Mouse (Mus musculus) olfactory bulb, adult 2 months (tissue): ENCODE measurements around the gene Nt5c1a. TPM values are rescaled to one million over a fixed set of nuclear protein-coding genes. Genes with fewer than 3 reads are reported as not detected.

Experiments
- H3K27ac ChIP-seq: fragments of 200-500 bp; 2 replicates; pipeline ENCODE4 v1.5.1; 2012; ENCODE audit warnings: low read depth, low read length; ENCODE audit not compliant: insufficient read depth
- H3K4me1 ChIP-seq: fragments of 200-500 bp; 2 replicates; pipeline ENCODE4 v1.6.1; 2012; ENCODE audit warnings: low read length; ENCODE audit not compliant: control insufficient read depth, insufficient read depth
- H3K4me3 ChIP-seq: fragments of 200-500 bp; 2 replicates; pipeline ENCODE4 v1.5.1; 2012; ENCODE audit warnings: mild to moderate bottlenecking, low read depth, low read length, moderate library complexity; ENCODE audit not compliant: insufficient read depth
- CTCF ChIP-seq: fragments of 200-500 bp; IDR thresholded peaks from 2 replicates; pipeline ENCODE4 v1.5.1; 2012; ENCODE audit warnings: low read depth, mild to moderate bottlenecking, low read length, moderate library complexity; ENCODE audit not compliant: insufficient read depth
- POLR2A ChIP-seq: fragments of 200-500 bp; IDR thresholded peaks from 2 replicates; pipeline ENCODE4 v1.6.1; 2012; ENCODE audit warnings: mild to moderate bottlenecking, low read depth, low read length, moderate library complexity; ENCODE audit not compliant: insufficient read depth
- WGBS: fragments of 180-500 bp; shearing (Covaris S2); methylation state at CpG from one replicate; pipeline ENCODE4 v1.1.7; 2018; 5-methylcytosine and 5-hydroxymethylcytosine counted together
- polyA plus RNA-seq: library from polyadenylated mRNA; stranded (reverse); fragments of >200 nt; gene quantifications from 2 replicates; pipeline ENCODE4 v1.2.4, GENCODE M21; 2012; ENCODE audit warnings: low replicate concordance; ENCODE audit not compliant: missing spikeins, insufficient read depth, insufficient read length

The Nt5c1a gene
- polyA plus RNA-seq, 1 experiment: not detected

DNA sequence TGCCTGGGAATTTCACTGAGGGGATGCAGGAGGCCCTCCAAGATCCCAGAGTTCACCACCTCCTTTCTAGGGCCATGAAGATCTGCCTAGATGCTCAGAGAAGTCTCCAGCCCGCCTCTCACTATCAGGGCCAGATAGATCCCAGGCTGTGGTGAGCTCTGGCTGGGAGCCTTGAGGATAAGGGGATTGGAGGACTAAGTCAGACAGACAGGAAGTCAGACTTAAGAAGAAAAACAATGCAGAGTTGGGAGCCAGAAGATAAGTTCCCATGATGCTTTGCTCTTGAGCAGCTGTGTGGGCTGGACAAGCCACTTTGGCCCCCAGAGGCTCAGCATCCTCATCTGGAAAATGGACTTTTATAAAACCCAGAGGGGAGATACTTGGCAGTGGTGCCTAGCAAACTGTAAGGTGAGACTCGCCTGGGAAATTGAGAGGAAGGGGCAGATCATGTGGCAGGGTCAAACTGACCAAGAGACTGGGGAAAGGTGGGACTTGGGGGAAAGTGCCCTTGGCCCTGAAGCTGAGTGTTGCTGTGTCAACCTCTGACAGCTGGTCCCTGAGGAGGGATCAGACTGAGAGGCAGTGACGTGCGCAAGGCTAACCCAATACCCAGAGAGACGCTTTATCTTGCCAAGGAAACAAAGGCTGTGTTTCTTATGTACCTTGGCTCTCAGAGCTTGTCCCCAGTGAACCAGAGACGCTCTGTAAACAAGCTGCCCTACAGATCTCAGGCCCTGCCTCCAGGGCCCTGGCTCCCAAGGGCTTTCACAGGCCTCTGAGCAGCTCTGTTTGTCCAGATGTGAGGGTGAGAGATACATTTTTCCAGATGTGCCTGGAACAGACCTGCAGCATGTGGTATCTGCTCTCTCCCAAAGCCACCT is 36.3 kb downstream of the Nt5c1a start:
- Histone ChIP-seq H3K4me1 (peaks cover 12% of the 10 kb centered on the region), H3K4me3 (no peak overlapping the region), H3K27ac (no peak overlapping the region)
- TF ChIP-seq CTCF: no peak
- no peak for TF ChIP-seq POLR2A
- 86% methylated on average over 6 of the region's 6 CpGs for WGBS

DNA sequence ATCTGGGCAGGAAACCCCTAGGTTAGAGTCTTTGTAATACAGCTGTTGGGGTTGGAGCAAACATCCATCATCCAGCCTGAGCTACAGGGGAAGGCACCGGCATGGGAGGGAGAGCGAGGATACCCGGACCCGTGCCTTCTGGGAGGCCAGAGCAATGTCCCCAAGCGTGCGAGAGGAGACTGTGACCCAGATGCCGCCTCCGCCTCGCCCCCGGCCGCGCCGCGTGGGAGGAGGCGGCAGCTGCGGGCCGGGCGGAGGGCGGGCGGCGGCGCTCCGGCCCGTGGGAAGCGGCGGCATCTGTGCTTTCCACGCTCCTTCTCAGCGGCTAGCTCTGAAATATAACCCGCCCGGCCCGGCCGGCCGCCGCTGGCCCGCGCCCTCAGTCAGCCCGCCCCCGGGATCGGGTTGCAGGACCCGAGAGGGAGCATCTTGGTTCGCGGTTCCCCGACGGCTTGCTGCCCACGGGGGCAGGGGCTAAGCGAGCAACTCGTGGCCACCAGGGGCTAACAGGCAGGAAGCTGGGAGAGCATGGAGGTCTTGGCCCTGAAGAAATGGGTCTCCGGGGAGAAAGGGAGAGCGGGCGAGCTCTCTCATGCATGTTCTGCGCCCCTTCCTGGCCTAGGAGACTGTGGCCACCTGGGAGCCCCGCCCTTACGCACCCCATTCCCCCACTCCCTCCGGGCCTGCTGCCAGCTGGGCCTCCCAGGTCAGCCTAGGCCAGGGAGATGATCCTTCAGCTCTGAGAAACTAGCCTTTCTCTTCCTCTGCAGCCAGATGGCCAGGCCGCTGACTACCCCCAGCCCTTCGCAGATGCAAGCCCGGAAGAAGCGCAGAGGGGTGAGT is 38.3 kb downstream of the Nt5c1a start:
- WGBS: 18% methylated on average over 58 of the region's 58 CpGs
- Histone ChIP-seq H3K27ac (no peak overlapping the region), H3K4me1 (peaks cover 5% of the 10 kb centered on the region), H3K4me3 (peak overlapping the region; percentile 2; the same call in 1 of the 2 replicates)
- TF ChIP-seq CTCF (no peak), POLR2A (no peak)

DNA sequence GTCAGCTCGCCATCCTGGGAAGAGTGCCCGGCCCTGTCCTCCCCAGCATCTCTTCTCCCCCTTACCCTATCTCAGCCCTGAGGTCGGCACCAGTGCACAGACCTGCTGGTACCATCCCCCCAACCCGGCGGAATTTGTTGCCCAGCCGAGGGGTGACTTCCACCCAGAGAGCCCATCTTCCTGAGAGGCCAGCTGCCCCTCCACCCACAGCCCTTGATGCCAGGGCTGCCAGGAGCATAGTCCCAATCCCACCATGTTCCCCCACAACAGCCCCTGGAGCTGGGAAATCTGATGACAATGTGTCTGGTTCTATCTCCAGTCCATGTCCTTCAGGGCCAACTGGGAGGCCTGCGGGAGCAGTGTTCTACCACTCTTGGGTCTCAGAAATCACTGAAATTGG is 44.9 kb downstream of the Nt5c1a start:
- 90% methylated on average over 7 of the region's 7 CpGs for WGBS
- no peak for TF ChIP-seq POLR2A
- TF ChIP-seq CTCF: no peak
- Histone ChIP-seq H3K27ac (no peak overlapping the region), H3K4me3 (no peak overlapping the region), H3K4me1 (peaks cover 20% of the 10 kb centered on the region)

DNA sequence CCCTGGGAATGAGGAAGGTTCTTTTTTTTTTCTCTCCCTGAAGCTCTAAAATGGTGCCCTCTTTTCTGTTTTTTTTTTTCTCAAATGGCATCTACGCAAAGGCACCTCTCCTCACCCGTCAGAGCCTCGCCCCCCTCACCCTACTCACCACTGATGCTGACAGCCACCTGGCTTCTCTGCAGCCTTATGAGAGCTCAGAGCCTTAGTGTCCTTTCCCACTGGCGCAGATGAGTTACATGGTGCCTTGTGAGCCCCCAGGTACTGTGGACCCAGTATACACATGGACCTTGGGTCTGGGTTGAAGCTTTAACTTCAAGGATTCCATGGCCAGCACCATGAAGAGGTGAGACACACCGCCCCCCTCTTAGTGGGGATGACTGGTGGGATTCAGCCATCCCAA is 45.3 kb downstream of the Nt5c1a start:
- Histone ChIP-seq H3K4me1 (peaks cover 20% of the 10 kb centered on the region), H3K4me3 (no peak overlapping the region), H3K27ac (no peak overlapping the region)
- WGBS: 94% methylated on average over 5 of the region's 5 CpGs
- TF ChIP-seq CTCF: no peak

DNA sequence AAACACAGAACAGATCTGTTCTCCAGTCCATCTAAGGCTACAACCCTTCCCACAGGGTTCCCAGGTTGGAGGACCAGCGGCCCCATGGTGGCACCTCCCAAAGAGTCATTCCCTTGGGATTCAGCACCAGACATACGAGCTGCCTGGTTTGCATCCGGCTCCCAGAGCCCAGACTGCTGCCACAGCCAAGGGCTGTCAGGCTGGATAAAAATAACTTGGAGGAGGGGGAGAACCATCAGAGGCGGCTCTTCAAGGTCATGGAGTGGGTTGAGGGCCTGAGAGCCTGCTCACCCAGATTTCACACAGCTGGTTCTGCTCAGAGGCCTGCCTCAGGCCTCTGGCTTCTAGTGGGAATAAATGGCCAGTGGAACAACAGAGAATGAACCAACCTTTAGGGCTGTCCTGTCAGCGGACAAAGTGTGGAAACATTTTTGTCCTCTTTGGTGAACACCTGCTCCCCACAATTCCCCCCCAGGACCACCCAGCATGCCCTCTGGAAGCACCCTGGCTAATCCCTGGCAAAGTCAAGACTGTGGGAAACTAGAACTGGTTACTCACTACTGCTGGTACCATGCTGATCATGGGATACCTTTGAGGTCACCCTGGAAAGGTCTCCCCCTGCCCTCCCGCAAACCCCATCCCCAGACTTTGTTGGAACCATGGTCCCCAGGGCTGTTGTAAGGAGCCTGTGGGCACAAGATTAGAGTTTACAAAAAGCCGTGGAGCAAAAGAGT is 46.0 kb downstream of the Nt5c1a start:
- no peak overlapping the region for H3K4me3 ChIP-seq
- 53% methylated on average over 7 of the region's 7 CpGs for WGBS
- TF ChIP-seq POLR2A: no peak
- TF ChIP-seq CTCF: no peak
- peaks cover 25% of the 10 kb centered on the region for H3K4me1 ChIP-seq
- H3K27ac ChIP-seq: no peak overlapping the region; the same call in 1 of the 2 replicates

DNA sequence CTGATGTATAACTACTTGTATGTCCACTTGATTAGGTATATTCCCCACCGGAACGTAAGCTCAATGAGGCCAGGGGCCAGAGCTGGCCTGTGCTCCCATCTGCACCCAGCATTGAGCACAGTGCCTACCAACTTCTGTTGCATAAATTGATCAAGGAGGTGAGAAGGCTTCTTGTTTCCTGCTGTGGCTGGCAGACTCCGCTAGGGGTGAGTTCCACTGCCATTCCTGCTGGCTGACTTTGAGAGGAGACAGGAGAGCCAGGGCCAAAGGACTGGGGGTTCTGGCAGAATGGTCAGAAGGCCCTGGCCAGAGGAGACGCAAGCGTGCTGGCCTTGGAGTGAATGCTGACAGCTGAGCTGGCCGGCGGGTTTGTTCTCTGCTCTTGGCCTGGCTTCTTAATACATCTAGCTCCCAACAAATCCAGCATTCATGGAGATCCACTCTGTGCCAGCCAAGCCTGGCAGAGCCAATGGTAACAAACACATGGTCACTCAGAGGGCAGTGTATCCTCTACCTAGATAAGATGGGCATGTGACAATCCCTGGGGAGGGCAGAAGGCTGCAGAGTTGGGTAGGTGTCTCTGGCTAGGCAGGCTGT is 47.8 kb downstream of the Nt5c1a start:
- TF ChIP-seq POLR2A (no peak), CTCF (no peak)
- Histone ChIP-seq H3K4me3 (no peak overlapping the region), H3K4me1 (peaks cover 26% of the 10 kb centered on the region), H3K27ac (peak overlapping the region; percentile 31)
- WGBS: 65% methylated on average over 7 of the region's 7 CpGs

DNA sequence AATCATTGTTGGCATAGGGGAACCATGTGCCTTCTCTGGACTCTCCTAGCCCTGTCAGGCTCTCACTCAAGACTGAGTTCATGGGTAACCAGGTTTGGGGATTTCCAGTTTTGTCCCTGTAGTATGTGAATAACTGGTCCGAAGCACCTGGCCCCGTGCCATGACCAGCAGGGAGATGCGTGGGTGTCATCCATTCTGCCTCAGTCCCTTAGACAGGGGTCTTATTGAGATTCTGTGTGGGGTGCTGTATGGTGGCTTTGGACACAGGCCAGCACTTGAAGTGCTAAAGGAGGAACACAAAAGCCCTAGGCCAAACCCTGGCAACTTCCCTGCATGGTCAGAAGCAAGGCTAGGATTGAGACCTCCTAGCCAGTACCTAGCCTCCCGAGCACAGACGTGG is 50.9 kb downstream of the Nt5c1a start:
- Histone ChIP-seq H3K4me1 (peaks cover 16% of the 10 kb centered on the region), H3K4me3 (no peak overlapping the region), H3K27ac (no peak overlapping the region)
- no peak for TF ChIP-seq CTCF
- no peak for TF ChIP-seq POLR2A
- whole genome bisulfite sequencing: 50% methylated on average over 5 of the region's 5 CpGs

DNA sequence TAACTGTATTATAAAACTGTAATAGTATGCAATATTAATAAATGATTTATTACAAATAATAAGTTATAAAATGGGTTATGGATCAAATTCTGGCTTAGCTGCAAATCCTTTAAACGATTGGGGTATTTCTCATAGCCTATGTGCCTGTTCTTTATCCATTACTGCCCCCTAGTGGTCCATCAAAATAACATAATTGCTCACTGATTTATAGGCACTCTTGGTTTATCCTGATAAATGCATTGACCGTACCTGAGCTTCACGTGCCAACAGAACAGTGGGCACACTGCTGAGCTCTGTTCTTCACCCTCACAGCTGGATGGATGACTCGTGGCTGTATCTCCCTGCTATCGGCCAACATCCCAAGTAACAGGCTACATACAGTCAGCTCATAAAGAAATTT is 53.3 kb downstream of the Nt5c1a start:
- H3K27ac ChIP-seq: no peak overlapping the region
- H3K4me3 ChIP-seq: no peak overlapping the region
- WGBS: 9% methylated on average over 5 of the region's 5 CpGs
- H3K4me1 ChIP-seq: peaks cover 10% of the 10 kb centered on the region
- TF ChIP-seq CTCF: no peak
- no peak for TF ChIP-seq POLR2A
